Mouse (Mus musculus) mouse trophoblast stem cell (cell line): ENCODE measurements around the gene Edaradd.
"Not testable (repeated sequence)": the region's sequence is repeated elsewhere in the genome, so short reads cannot be mapped to it uniquely, and the experiment has no call there.

Experiments
- in situ Hi-C, 2 experiments: fragments of 300-500 bp; cut with MseI, MboI; formaldehyde crosslinking; loops; 2 replicates in 1 of 2; 3 replicates in 1 of 2; pipeline ENCODE4 v1.15.1; 2025

Gene Edaradd

GRCm38 (mm10) chr13:12511189-12511965 lies 8.9 kb downstream of the Edaradd start:
- in situ Hi-C loops = no loop called here

- in situ Hi-C loops = no loop called here
Observed at GRCm38 (mm10) chr13:12510032-12510431, 10.2 kb downstream of the Edaradd start.

- in situ Hi-C loops = no loop called here
Observed at GRCm38 (mm10) chr13:12507426-12507825, 12.8 kb downstream of the Edaradd start.

GRCm38 (mm10) chr13:12505359-12505758 lies 14.9 kb downstream of the Edaradd start:
- in situ Hi-C loops = no loop called here

- in situ Hi-C loops = no loop called here
Observed at GRCm38 (mm10) chr13:12503238-12503751, 16.9 kb downstream of the Edaradd start.

GRCm38 (mm10) chr13:12502665-12503237 lies 17.5 kb downstream of the Edaradd start:
- in situ Hi-C loops = no loop called here

GRCm38 (mm10) chr13:12499107-12499506 lies 21.1 kb downstream of the Edaradd start:
- in situ Hi-C loops = loop anchor here in 1 of 2 experiments (25.0 kb wide), 2 partner anchors 188 to 863 kb away; no protein-coding TSS in a partner anchor

GRCm38 (mm10) chr13:12497809-12498208 lies 22.4 kb downstream of the Edaradd start:
- in situ Hi-C loops = loop anchor here in 1 of 2 experiments (25.0 kb wide), 2 partner anchors 189 to 864 kb away; no protein-coding TSS in a partner anchor

GRCm38 (mm10) chr13:12494750-12495149 lies 25.5 kb downstream of the Edaradd start:
- in situ Hi-C loops = loop anchor here in 1 of 2 experiments (25.0 kb wide), 2 partner anchors 193 to 868 kb away; no protein-coding TSS in a partner anchor

- in situ Hi-C loops = loop anchor here in 1 of 2 experiments (25.0 kb wide), 2 partner anchors 195 to 870 kb away; no protein-coding TSS in a partner anchor
Observed at GRCm38 (mm10) chr13:12492515-12492914, 27.7 kb downstream of the Edaradd start.

- in situ Hi-C loops = loop anchor here in 1 of 2 experiments (25.0 kb wide), 2 partner anchors 202 to 877 kb away; no protein-coding TSS in a partner anchor
Observed at GRCm38 (mm10) chr13:12485640-12486039, 34.6 kb downstream of the Edaradd start.

- in situ Hi-C loops = loop anchor here in 1 of 2 experiments (25.0 kb wide), 2 partner anchors 202 to 877 kb away; no protein-coding TSS in a partner anchor
Observed at GRCm38 (mm10) chr13:12485197-12485596, 35.0 kb downstream of the Edaradd start.

GRCm38 (mm10) chr13:12479802-12480201 lies 40.4 kb downstream of the Edaradd start:
- in situ Hi-C loops = loop anchor here (10.0 to 25.0 kb wide), 3 partner anchors 55 to 882 kb away; no protein-coding TSS in a partner anchor

- in situ Hi-C loops = loop anchor here (10.0 to 25.0 kb wide), 3 partner anchors 56 to 884 kb away; no protein-coding TSS in a partner anchor
Observed at GRCm38 (mm10) chr13:12478301-12478700, 41.9 kb downstream of the Edaradd start.

- in situ Hi-C loops = loop anchor here (10.0 to 25.0 kb wide), 3 partner anchors 58 to 885 kb away; no protein-coding TSS in a partner anchor
Observed at GRCm38 (mm10) chr13:12476886-12477285, 43.4 kb downstream of the Edaradd start.

- in situ Hi-C loops = loop anchor here (10.0 to 25.0 kb wide), 3 partner anchors 60 to 887 kb away; no protein-coding TSS in a partner anchor
Observed at GRCm38 (mm10) chr13:12475239-12475638, 45.0 kb downstream of the Edaradd start.

GRCm38 (mm10) chr13:12473724-12474378 lies 46.4 kb downstream of the Edaradd start:
- in situ Hi-C loops = loop anchor here (10.0 kb wide), 1 partner anchor 61 kb away; no protein-coding TSS in a partner anchor

- in situ Hi-C loops = no loop called here
Observed at GRCm38 (mm10) chr13:12468488-12468887, 51.8 kb downstream of the Edaradd start.

- in situ Hi-C loops = no loop called here
Observed at GRCm38 (mm10) chr13:12464844-12465243, 55.4 kb downstream of the Edaradd start, which contains the start of gene Lgals8. Gene Lgals8, minus strand, starts transcription at chr13:12464944.

- in situ Hi-C loops = not testable (repeated sequence)
Observed at GRCm38 (mm10) chr13:12464159-12464558, 56.1 kb downstream of the Edaradd start.

GRCm38 (mm10) chr13:12462623-12463022 lies 57.6 kb downstream of the Edaradd start:
- in situ Hi-C loops = no loop called here
